18 mouse cellular contexts compared by ENCODE assay signal in the genomic region with DNA sequence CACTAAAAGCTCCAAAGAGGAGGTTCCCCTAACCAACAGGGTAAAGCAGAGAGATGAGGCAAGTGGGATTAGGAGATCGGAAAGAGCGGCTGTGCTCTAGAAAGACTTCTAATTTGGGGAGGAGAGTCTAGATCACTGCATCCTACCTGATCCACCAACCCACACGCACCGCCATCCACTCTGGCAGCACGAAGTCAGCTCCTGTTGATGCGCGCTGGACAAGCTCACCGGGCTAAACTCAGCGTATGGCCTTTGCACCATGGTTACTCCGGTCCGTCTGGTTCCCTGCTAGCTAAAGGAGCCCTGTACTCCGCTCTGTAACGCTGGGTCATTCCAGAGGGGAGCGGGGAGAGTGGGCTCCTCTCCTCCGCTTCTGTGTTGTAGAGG. TPM values are rescaled to one million over a fixed set of nuclear protein-coding genes. Genes with fewer than 3 reads are reported as not detected.
A peak's percentile ranks its signal among the peaks of the same experiment; 100 is the strongest.
DNase-seq lines count a peak whose midpoint lies in the region; ATAC-seq and TF ChIP-seq lines count a peak whose summit lies in the region.
"Had no signal": no experiment of that assay in that cellular context is flagged by ENCODE, and none has a peak within 500 bp of the region (broad histone marks: within the 10 kb centered on the region; RNA-seq: fewer than 3 reads in every experiment).

No protein-coding gene starts in this region.

- TF ChIP-seq POLR2A in brain, embryonic 14.5 days (IDR thresholded peaks at IDR 0.05; ENCODE audit: borderline replicate concordance, extremely low read depth, insufficient read depth, insufficient read length, poor library complexity, severe bottlenecking), result no peak

- WGBS in hindbrain, postnatal 0 days, result 8% methylated on average over 15 of the region's 15 CpGs
- WGBS in midbrain, embryonic 16.5 days, result 5% methylated on average over 15 of the region's 15 CpGs

- ATAC-seq in hindbrain, postnatal 0 days, result peak; percentile 32; the same call in 1 of the 2 replicates
- ATAC-seq in midbrain, embryonic 16.5 days, result peak; percentile 37

- H3K27ac ChIP-seq in hindbrain, postnatal 0 days, result no peak overlapping the region
- peak overlapping the region; percentile 15; the same call in 1 of the 2 replicates for H3K27ac ChIP-seq in midbrain, embryonic 16.5 days (ENCODE audit: low read length)
- H3K27ac ChIP-seq: forebrain, embryonic 15.5 days; heart, embryonic 13.5 days; kidney, postnatal 0 days; liver, embryonic 14.5 days had no signal

- H3K4me2 ChIP-seq in hindbrain, postnatal 0 days (ENCODE audit: low read depth, low read length), result peak overlapping the region; percentile 46
- peak overlapping the region; percentile 51 for H3K4me2 ChIP-seq in midbrain, embryonic 16.5 days (ENCODE audit: low read length)
- H3K4me2 ChIP-seq: forebrain, embryonic 15.5 days had no signal

- DNase-seq in embryo, embryonic 10 days (ENCODE audit: low spot score), result peak; percentile 24
- DNase-seq in embryo, embryonic 11 days, result no peak
- DNase-seq in brain, embryonic 14.5 days (ENCODE audit: low read depth), result peak; percentile 14
- DNase-seq in hindbrain, postnatal 0 days (ENCODE audit: low spot score), result no peak
- DNase-seq in right cerebral cortex, adult 2 months (ENCODE audit: low spot score in 2 of 2), result no peak
- no peak for DNase-seq in left cerebral cortex, adult 18-20 months (ENCODE audit: low spot score in 2 of 2)
- no peak for DNase-seq in adrenal gland, adult 8-10 months
- DNase-seq: adrenal gland, postnatal 36 days; cerebellum, postnatal 36 days; gastrocnemius, postnatal 14 days; right cerebral cortex, postnatal 4 days; thymus, postnatal 14 days had no signal

- H3K9me3 ChIP-seq in hindbrain, postnatal 0 days (ENCODE audit: low read length), result no peaks in the 10 kb centered on the region
- no peaks in the 10 kb centered on the region for H3K9me3 ChIP-seq in midbrain, embryonic 16.5 days (replicated peaks; ENCODE audit: control insufficient read depth, low read length, poor library complexity, severe bottlenecking)
- H3K9me3 ChIP-seq: forebrain, embryonic 15.5 days; heart, embryonic 13.5 days had no signal

- H3K9ac ChIP-seq in hindbrain, postnatal 0 days (replicated peaks; ENCODE audit: low read length), result no peak overlapping the region
- no peak overlapping the region for H3K9ac ChIP-seq in midbrain, embryonic 16.5 days (ENCODE audit: low read depth, low read length)
- H3K9ac ChIP-seq: forebrain, embryonic 15.5 days; heart, embryonic 13.5 days; liver, embryonic 14.5 days had no signal

- no peaks in the 10 kb centered on the region for H3K36me3 ChIP-seq in hindbrain, postnatal 0 days (ENCODE audit: insufficient read depth, low read length)
- H3K36me3 ChIP-seq in midbrain, embryonic 16.5 days (ENCODE audit: control insufficient read depth, insufficient read depth, low read length), result no peaks in the 10 kb centered on the region
- H3K36me3 ChIP-seq: forebrain, embryonic 15.5 days; heart, embryonic 13.5 days had no signal

- no peak overlapping the region for H3K4me3 ChIP-seq in hindbrain, postnatal 0 days (ENCODE audit: low read length)
- no peak overlapping the region for H3K4me3 ChIP-seq in midbrain, embryonic 16.5 days (ENCODE audit: low read depth, low read length)

- peaks cover 50% of the 10 kb centered on the region for H3K27me3 ChIP-seq in hindbrain, postnatal 0 days (ENCODE audit: insufficient read depth, low read length)
- peaks cover 53% of the 10 kb centered on the region for H3K27me3 ChIP-seq in midbrain, embryonic 16.5 days (ENCODE audit: control insufficient read depth, insufficient read depth, low read depth, low read length)

- peaks cover 11% of the 10 kb centered on the region; the same call in 1 of the 2 replicates for H3K4me1 ChIP-seq in hindbrain, postnatal 0 days (ENCODE audit: insufficient read depth, low read length)
- peaks cover 6% of the 10 kb centered on the region for H3K4me1 ChIP-seq in midbrain, embryonic 16.5 days (ENCODE audit: control insufficient read depth, insufficient read depth, low read length)

- TF ChIP-seq CTCF in brain, embryonic 14.5 days (IDR thresholded peaks at IDR 0.05; ENCODE audit: borderline replicate concordance, extremely low read depth, insufficient read depth, insufficient read length), result no peak
- no peak for TF ChIP-seq CTCF in hindbrain, postnatal 0 days (IDR thresholded peaks at IDR 0.05; ENCODE audit: low read depth)

RNA-seq across cellular contexts. Expression of a gene that starts 6.4 kb away (rescaled TPM):
- 16.2 and 30.9 TPM in 2 replicates for polyA plus RNA-seq in brain, embryonic 14.5 days (2012; rRNA removed)
- 33.8 and 35.1 TPM in 2 replicates for total RNA-seq in hindbrain, postnatal 0 days (2014; rRNA removed)
- 0.98 and 1.1 TPM in 2 replicates for polyA plus RNA-seq in hindbrain, postnatal 0 days (2015; fragmentation: Nextera tagmentation; extraction: Ambion mirVana)
- 0.55 and 0.72 TPM in 2 replicates for polyA plus RNA-seq in midbrain, embryonic 16.5 days (2015; fragmentation: Nextera tagmentation; extraction: Ambion mirVana)
- under 1 TPM; 0.23 to 0.35 TPM for total RNA-seq in left cerebral cortex, adult 18-20 months (2021)
- total RNA-seq in adrenal gland, adult 8-10 months (2022), result under 1 TPM in 2 of 4 experiments, not detected in 2; 0.38 to 0.41 TPM
- total RNA-seq: hematopoietic stem cell, adult 5-6 weeks had no signal
- polyA plus RNA-seq: forebrain, embryonic 15.5 days; heart, embryonic 13.5 days; kidney, postnatal 0 days; liver, embryonic 14.5 days had no signal

Comparison
In these comparisons a context has a peak if more than half of its experiments do, and no peak if none do; other contexts are left out.
1. DNase-seq: peak in embryo, embryonic 10 days (single experiment) and brain, embryonic 14.5 days (single experiment); none in embryo, embryonic 11 days (single experiment), hindbrain, postnatal 0 days (single experiment), right cerebral cortex, adult 2 months (0 of 2), left cerebral cortex, adult 18-20 months (0 of 2) and adrenal gland, adult 8-10 months (single experiment).
2. RNA of a gene that starts 6.4 kb away (total RNA-seq): 33.8 to 35.1 TPM in hindbrain, postnatal 0 days; 0.38 to 0.41 TPM in adrenal gland, adult 8-10 months and 0.23 to 0.35 TPM in left cerebral cortex, adult 18-20 months; every median in the first group is over 10 times any median in the second.